ENCODE assay signal across 9 mouse cellular contexts in the genomic region with DNA sequence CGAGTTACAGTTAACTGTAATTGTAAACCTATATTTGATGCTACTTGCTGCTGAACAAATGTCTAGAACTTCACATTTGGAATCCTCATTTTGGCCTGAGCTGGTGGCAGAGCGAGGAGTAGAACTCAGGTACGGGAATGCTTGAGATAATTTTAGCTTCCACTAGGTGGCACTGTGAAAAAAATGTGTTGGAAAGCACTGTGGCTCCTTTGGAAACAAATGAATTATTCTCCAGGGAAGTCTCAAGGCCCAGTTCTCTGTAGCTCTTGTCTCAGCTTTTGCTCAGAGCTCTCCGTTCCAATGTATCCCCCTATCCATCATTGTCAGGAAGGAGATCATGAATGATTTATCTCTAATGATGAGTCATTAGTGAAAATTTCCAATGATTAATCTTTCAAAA.
A peak's percentile ranks its signal among the peaks of the same experiment; 100 is the strongest.
DNase-seq lines count a peak whose midpoint lies in the region; ATAC-seq and TF ChIP-seq lines count a peak whose summit lies in the region.
"Had no signal": no experiment of that assay in that cellular context is flagged by ENCODE, and none has a peak within 500 bp of the region (broad histone marks: within the 10 kb centered on the region; RNA-seq: fewer than 3 reads in every experiment).

No protein-coding gene starts in this region.

- ATAC-seq in forebrain, embryonic 14.5 days: no peak
- no peak for ATAC-seq in forebrain, postnatal 0 days
- no peak for ATAC-seq in liver, postnatal 0 days

- 51% methylated on average over 4 of the region's 4 CpGs for WGBS in forebrain, embryonic 14.5 days
- WGBS in forebrain, postnatal 0 days: 60% methylated on average over 4 of the region's 4 CpGs
- WGBS in liver, adult 2 months: 50% methylated on average over 4 of the region's 4 CpGs
- 50% methylated on average over 4 of the region's 4 CpGs for WGBS in liver, postnatal 0 days (ENCODE audit: insufficient replicate concordance)

- H3K4me3 ChIP-seq in forebrain, embryonic 14.5 days (ENCODE audit: low read depth, low read length): no peak overlapping the region
- H3K4me3 ChIP-seq in forebrain, postnatal 0 days (ENCODE audit: low read depth, low read length): no peak overlapping the region
- H3K4me3 ChIP-seq in liver, adult 2 months (ENCODE audit: insufficient read depth, low read depth, low read length): no peak overlapping the region
- no peak overlapping the region for H3K4me3 ChIP-seq in liver, postnatal 0 days (ENCODE audit: low read depth, low read length)
- H3K4me3 ChIP-seq: midbrain, embryonic 10.5 days had no signal

- no peak overlapping the region for H3K27ac ChIP-seq in forebrain, embryonic 14.5 days (ENCODE audit: low read depth, low read length)
- no peak overlapping the region for H3K27ac ChIP-seq in forebrain, postnatal 0 days (ENCODE audit: low read depth, low read length)
- no peak overlapping the region for H3K27ac ChIP-seq in liver, adult 2 months (replicated peaks; ENCODE audit: insufficient read depth, low read depth, low read length)
- H3K27ac ChIP-seq in liver, postnatal 0 days (ENCODE audit: low read depth): no peak overlapping the region
- H3K27ac ChIP-seq: midbrain, embryonic 10.5 days had no signal

- no peaks in the 10 kb centered on the region for H3K4me1 ChIP-seq in forebrain, embryonic 14.5 days (ENCODE audit: control insufficient read depth, insufficient read depth, low read length)
- H3K4me1 ChIP-seq in forebrain, postnatal 0 days (ENCODE audit: insufficient read depth): no peaks in the 10 kb centered on the region
- no peaks in the 10 kb centered on the region for H3K4me1 ChIP-seq in liver, adult 2 months (ENCODE audit: control insufficient read depth, insufficient read depth, low read length)
- H3K4me1 ChIP-seq in liver, postnatal 0 days (ENCODE audit: insufficient read depth): no peaks in the 10 kb centered on the region
- H3K4me1 ChIP-seq: midbrain, embryonic 10.5 days had no signal

- no peaks in the 10 kb centered on the region for H3K9me3 ChIP-seq in forebrain, embryonic 14.5 days (replicated peaks; ENCODE audit: control insufficient read depth, low read length)
- H3K9me3 ChIP-seq in forebrain, postnatal 0 days (ENCODE audit: low read length): no peaks in the 10 kb centered on the region
- no peaks in the 10 kb centered on the region for H3K9me3 ChIP-seq in liver, postnatal 0 days (ENCODE audit: low read length)
- H3K9me3 ChIP-seq: midbrain, embryonic 10.5 days had no signal

- H3K79me2 ChIP-seq in liver, adult 2 months (ENCODE audit: control insufficient read depth, insufficient read depth, low read length): no peaks in the 10 kb centered on the region

- no peak for TF ChIP-seq CTCF in forebrain, postnatal 0 days (IDR thresholded peaks at IDR 0.05; ENCODE audit: low read depth)
- 0 out of 2 replicates have a peak, but pooled peaks have one; percentile 6 for TF ChIP-seq CTCF in liver, adult 2 months (IDR thresholded peaks at IDR 0.05; ENCODE audit: low read depth, low read length)
- TF ChIP-seq CTCF in liver, postnatal 0 days (IDR thresholded peaks at IDR 0.05; ENCODE audit: low read depth): no peak

- H3K36me3 ChIP-seq in forebrain, embryonic 14.5 days (ENCODE audit: control insufficient read depth, insufficient read depth, low read length): no peaks in the 10 kb centered on the region
- H3K36me3 ChIP-seq in forebrain, postnatal 0 days (ENCODE audit: insufficient read depth): no peaks in the 10 kb centered on the region
- H3K36me3 ChIP-seq in liver, adult 2 months (ENCODE audit: control insufficient read depth, insufficient read depth, low read length): no peaks in the 10 kb centered on the region
- H3K36me3 ChIP-seq in liver, postnatal 0 days (replicated peaks; ENCODE audit: insufficient read depth, low read length): no peaks in the 10 kb centered on the region
- H3K36me3 ChIP-seq: midbrain, embryonic 10.5 days had no signal

- no peak for TF ChIP-seq POLR2A in liver, adult 2 months (IDR thresholded peaks at IDR 0.05; ENCODE audit: extremely low read depth, insufficient read depth, low read length)

- H3K4me2 ChIP-seq in forebrain, embryonic 14.5 days (ENCODE audit: low read length): no peak overlapping the region
- no peak overlapping the region for H3K4me2 ChIP-seq in forebrain, postnatal 0 days (ENCODE audit: low read depth)
- H3K4me2 ChIP-seq in liver, postnatal 0 days (ENCODE audit: low read depth, low read length): no peak overlapping the region

- peak; percentile 24 for DNase-seq in forebrain, embryonic 14.5 days (ENCODE audit: low spot score)
- no peak for DNase-seq in forebrain, postnatal 0 days
- DNase-seq in liver, adult 2 months (ENCODE audit: extremely low read depth, low read depth, low spot score): peak; percentile 12
- DNase-seq in liver, postnatal 0 days: no peak
- peak; percentile 64 for DNase-seq in Muller cell, postnatal 12 days (ENCODE audit: inconsistent ontology term)
- DNase-seq in embryo, embryonic 9.5 days (ENCODE audit: extremely low spot score): peak; percentile 14
- no peak for DNase-seq in gastrocnemius, postnatal 10 days
- DNase-seq in spleen, adult 12 weeks (ENCODE audit: low spot score): no peak

- TF ChIP-seq EP300 in liver, postnatal 0 days (IDR thresholded peaks at IDR 0.05; ENCODE audit: low read depth): no peak

- H3K27me3 ChIP-seq in forebrain, embryonic 14.5 days (replicated peaks; ENCODE audit: control insufficient read depth, insufficient read depth, low read length): no peaks in the 10 kb centered on the region
- no peaks in the 10 kb centered on the region for H3K27me3 ChIP-seq in forebrain, postnatal 0 days (ENCODE audit: insufficient read depth, low read length)
- no peaks in the 10 kb centered on the region for H3K27me3 ChIP-seq in liver, adult 2 months (ENCODE audit: control insufficient read depth, insufficient read depth, low read length)
- no peaks in the 10 kb centered on the region for H3K27me3 ChIP-seq in liver, postnatal 0 days (ENCODE audit: insufficient read depth, low read length)

- H3K9ac ChIP-seq in forebrain, embryonic 14.5 days (ENCODE audit: low read length): no peak overlapping the region
- no peak overlapping the region for H3K9ac ChIP-seq in forebrain, postnatal 0 days
- no peak overlapping the region for H3K9ac ChIP-seq in liver, adult 2 months (ENCODE audit: low read depth, low read length)
- H3K9ac ChIP-seq in liver, postnatal 0 days (replicated peaks): no peak overlapping the region

Comparison
In these comparisons a context has a peak if more than half of its experiments do, and no peak if none do; other contexts are left out.
1. DNase-seq: peak in forebrain, embryonic 14.5 days (single experiment), liver, adult 2 months (single experiment), Muller cell, postnatal 12 days (single experiment) and embryo, embryonic 9.5 days (single experiment); none in forebrain, postnatal 0 days (single experiment), liver, postnatal 0 days (single experiment), gastrocnemius, postnatal 10 days (single experiment) and spleen, adult 12 weeks (single experiment).